Mouse (Mus musculus) mouse embryonic stem cell (cell line): ENCODE results near the gene Grasp.

Source experiments
- in situ Hi-C, 2 experiments: fragments of 300-500 bp; cut with MboI; formaldehyde crosslinking; loops; 1 replicate in 1 of 2; 3 replicates in 1 of 2; pipeline ENCODE4 v1.14.3; 2019 to 2020; ENCODE audit warnings: low sequenced_read_pairs in 2 of 2, low pct_unique_long_range_greater_than_20kb in 1 of 2, mixed read lengths in 1 of 2; ENCODE audit not compliant: unreplicated experiment in 1 of 2

Grasp gene

GRCm38 (mm10) chr15:101259922-101260321, 35.9 kb downstream of the Grasp start:
- in situ Hi-C loops: no loop called here

GRCm38 (mm10) chr15:101260387-101260786, 36.4 kb downstream of the Grasp start:
- in situ Hi-C loops: no loop called here

- in situ Hi-C loops: no loop called here
These were observed 37.1 kb downstream of the Grasp start for GRCm38 (mm10) chr15:101260874-101261622.

- in situ Hi-C loops: no loop called here
These were observed 38.5 kb downstream of the Grasp start for GRCm38 (mm10) chr15:101262502-101262901.

GRCm38 (mm10) chr15:101266132-101266963, 42.4 kb downstream of the Grasp start:
- in situ Hi-C loops: no loop called here

GRCm38 (mm10) chr15:101267053-101268032, 43.4 kb downstream of the Grasp start:
- in situ Hi-C loops: no loop called here

- in situ Hi-C loops: no loop called here
These were observed 46.3 kb downstream of the Grasp start for GRCm38 (mm10) chr15:101270101-101270820.

- in situ Hi-C loops: no loop called here
These were observed 47.1 kb downstream of the Grasp start for GRCm38 (mm10) chr15:101271107-101271506.

GRCm38 (mm10) chr15:101271513-101271912, 47.5 kb downstream of the Grasp start:
- in situ Hi-C loops: no loop called here

GRCm38 (mm10) chr15:101274380-101274779, 50.4 kb downstream of the Grasp start:
- in situ Hi-C loops: no loop called here

- in situ Hi-C loops: loop anchor here (5.0 kb wide), 1 partner anchor 35 kb away; no protein-coding TSS in a partner anchor
These were observed 53.4 kb downstream of the Grasp start for GRCm38 (mm10) chr15:101277351-101277899.

GRCm38 (mm10) chr15:101278589-101278988, 54.6 kb downstream of the Grasp start:
- in situ Hi-C loops: loop anchor here (5.0 kb wide), 1 partner anchor 36 kb away; no protein-coding TSS in a partner anchor

GRCm38 (mm10) chr15:101279430-101279999, 55.5 kb downstream of the Grasp start:
- in situ Hi-C loops: loop anchor here (5.0 kb wide), 1 partner anchor 37 kb away; no protein-coding TSS in a partner anchor
